Mouse (Mus musculus) left cerebral cortex, adult 2 months (tissue): ENCODE measurements around the gene Isl2. TPM values are rescaled to one million over a fixed set of nuclear protein-coding genes. Genes with fewer than 3 reads are reported as not detected.
A peak's percentile ranks its signal among the peaks of the same experiment; 100 is the strongest.

ENCODE experiments used
- DNase-seq, 2 experiments: peaks; one replicate each; pipeline ENCODE4 v3.0.0; 2021 to 2022; ENCODE audit warnings: low spot score in 2 of 2, mixed read lengths in 1 of 2; ENCODE audit errors: extremely low spot score in 1 of 2
- H3K27ac ChIP-seq: fragments of 200-600 bp; 2 replicates; pipeline ENCODE4 v1.8.1; 2022
- H3K4me3 ChIP-seq: fragments of 200-600 bp; 2 replicates; pipeline ENCODE4 v1.8.1; 2022
- CTCF ChIP-seq: fragments of 200-600 bp; IDR thresholded peaks from 2 replicates; pipeline ENCODE4 v1.8.1; 2022; ENCODE audit warnings: antibody characterized with exemption, mild to moderate bottlenecking, moderate library complexity
- intact Hi-C: fragments of 180-260 bp; cut with DNase I; formaldehyde crosslinking; loops from one replicate; pipeline ENCODE4 v1.15.1; 2025
- long read RNA-seq, 2 experiments: library from polyadenylated mRNA; stranded (forward); transcript quantifications; one replicate each; pipeline ENCODE4 v2.0.0; 2021; ENCODE audit warnings: borderline mapping rate in 2 of 2
- total RNA-seq, 2 experiments: library from RNA; stranded (reverse); gene quantifications; 2 replicates each; pipeline ENCODE4 v1.2.3; 2021

The Isl2 gene
- not detected for total RNA-seq
- long read RNA-seq, experiment 1: 0 reads
- long read RNA-seq, experiment 2: 0 reads

DNA sequence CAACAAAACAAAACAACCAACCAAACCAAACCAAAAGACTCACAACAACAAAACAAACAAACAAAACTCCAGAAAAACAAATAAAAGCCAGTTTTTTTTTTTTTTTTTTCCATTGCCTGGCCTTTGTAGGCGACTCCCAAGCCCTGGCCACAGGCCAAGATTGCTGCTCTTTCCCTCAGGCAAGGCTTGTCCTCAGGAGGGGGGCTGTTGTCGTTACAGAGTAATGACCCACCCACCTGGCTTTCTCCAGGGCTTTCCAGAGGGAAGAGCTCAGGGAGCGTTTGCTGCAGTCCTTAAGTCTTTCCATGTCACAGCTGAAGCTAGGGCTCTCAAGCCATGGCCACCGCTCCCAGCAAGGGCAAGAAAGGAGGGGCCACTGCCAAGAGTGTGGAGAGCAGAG lies at the start of gene Isl2:
Gene Isl2 (plus strand): TSS at position 296 of the 400 bp plus-strand sequence.
- Histone ChIP-seq H3K27ac (no peak within 1 kb of the TSS), H3K4me3 (no peak within 1 kb of the TSS)
- intact Hi-C loops: no loop called here
- no peak for DNase-seq
- TF ChIP-seq CTCF: no peak

DNA sequence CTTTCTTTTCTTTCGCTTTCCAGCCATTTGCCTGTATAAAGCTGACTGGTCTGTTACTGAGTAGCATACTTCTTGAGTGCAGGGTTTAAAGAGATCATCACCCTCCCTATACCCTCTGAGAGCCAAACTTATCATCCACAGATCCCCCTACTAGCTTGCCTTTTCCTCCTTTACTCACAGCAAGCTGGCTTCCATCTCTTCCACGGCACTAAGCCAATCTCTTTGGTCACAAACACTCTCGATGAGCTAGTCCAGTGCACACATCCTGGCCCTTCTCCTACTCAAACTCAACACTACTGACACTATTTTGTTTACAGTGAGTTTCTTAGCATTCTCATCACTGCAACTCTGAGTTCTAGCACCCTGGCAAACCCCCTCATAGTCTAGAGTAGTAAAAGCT lies 30.6 kb upstream of the Isl2 start:
- TF ChIP-seq CTCF: no peak
- no peak overlapping the region for H3K27ac ChIP-seq
- intact Hi-C loops: no loop called here
- no peak for DNase-seq
- no peak overlapping the region for H3K4me3 ChIP-seq

DNA sequence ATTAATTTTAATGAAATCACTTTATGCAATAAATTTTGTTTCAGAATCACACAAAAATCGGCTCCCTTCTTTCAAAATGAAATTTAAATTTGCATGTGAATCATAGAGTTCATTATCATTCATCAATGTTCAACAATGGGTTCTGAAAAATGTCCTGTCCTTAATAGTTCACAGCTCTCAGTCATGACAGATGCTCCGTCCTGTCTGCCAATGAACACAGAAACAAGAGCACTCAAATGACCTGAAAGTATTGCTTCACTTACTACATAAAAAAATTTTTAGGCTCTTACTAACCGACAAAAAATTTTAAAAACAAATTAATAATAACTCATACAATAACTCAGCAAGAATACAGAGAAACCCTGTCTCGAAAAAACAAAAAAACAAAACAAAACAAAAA lies 29.8 kb upstream of the Isl2 start:
- intact Hi-C loops: no loop called here
- Histone ChIP-seq H3K27ac (no peak overlapping the region), H3K4me3 (no peak overlapping the region)
- DNase-seq: no peak
- no peak for TF ChIP-seq CTCF

DNA sequence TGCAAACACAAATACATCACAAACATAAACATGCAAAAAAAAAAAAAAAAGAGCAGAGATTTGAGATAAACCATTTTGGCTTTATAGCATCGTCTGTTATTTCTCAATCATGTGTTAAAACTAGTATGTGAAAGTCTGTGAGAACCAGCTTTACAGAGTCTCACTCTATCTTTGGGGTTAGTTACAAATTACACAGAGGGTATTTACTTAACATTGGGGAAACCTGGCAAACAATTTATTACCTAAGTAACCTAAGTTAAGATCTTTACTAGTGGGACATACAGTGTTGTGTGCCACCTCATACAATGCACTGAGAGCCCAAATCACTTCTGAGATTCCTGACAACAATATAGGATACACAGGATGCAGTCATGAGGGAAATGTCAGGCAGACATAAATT lies 28.7 kb upstream of the Isl2 start:
- Histone ChIP-seq H3K27ac (no peak overlapping the region), H3K4me3 (no peak overlapping the region)
- no peak for TF ChIP-seq CTCF
- intact Hi-C loops: no loop called here
- no peak for DNase-seq

DNA sequence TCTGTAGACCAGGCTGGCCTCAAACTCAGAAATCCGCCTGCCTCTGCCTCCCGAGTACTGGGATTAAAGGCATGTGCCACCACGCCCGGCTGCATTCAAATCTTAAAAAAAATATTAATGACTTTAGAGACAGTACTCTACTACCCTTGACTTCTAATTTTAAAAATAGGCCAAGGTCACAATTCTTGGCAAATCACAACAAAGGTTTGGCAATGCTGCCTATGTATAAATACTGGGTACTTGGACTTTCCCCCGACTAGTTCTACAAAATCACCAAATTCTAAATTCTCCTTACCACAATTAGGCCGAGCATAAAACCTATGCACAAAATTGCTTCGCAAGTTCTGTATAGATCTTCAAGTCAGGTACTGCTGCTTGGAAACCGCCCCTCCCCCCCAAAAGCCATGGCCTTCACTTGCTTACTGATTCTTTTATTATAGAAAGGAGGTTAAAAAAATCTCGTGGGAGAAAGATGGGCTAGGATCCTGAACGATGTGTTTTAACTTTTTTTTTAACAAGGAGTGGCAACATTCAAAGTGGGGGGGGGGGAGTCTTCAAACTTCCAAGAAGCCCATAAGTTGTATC lies 27.7 kb upstream of the Isl2 start:
- no peak overlapping the region for H3K27ac ChIP-seq
- DNase-seq: no peak
- H3K4me3 ChIP-seq: no peak overlapping the region
- intact Hi-C loops: no loop called here
- no peak for TF ChIP-seq CTCF

DNA sequence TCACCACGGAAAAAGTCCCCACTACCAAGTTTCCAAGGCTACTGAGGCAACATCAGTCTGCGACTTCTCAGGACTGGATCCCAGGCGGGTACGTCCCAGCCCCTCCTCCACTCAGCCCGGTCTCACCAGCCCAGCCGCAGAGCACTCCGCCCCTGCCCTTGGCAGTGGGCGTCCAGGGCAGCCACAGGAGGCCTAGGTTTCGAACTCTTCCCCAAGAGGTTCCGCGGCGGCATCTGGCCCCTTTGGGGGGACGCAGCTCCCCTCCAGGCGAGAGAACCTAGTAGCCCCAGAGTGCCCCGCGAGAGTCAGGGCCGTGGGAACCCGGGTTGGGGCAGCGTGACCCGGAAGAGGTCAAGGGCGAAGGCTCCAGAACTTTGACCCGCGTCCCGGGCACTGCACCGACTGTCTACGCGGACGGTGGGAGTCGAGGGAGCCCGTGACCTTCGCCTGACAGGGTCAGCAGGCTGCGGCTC lies 26.9 kb upstream of the Isl2 start:
- Histone ChIP-seq H3K27ac (peak overlapping the region; percentile 93), H3K4me3 (peak overlapping the region; percentile 92)
- intact Hi-C loops: no loop called here
- no peak for TF ChIP-seq CTCF
- DNase-seq: peak in 1 of 2 experiments; percentile 30

DNA sequence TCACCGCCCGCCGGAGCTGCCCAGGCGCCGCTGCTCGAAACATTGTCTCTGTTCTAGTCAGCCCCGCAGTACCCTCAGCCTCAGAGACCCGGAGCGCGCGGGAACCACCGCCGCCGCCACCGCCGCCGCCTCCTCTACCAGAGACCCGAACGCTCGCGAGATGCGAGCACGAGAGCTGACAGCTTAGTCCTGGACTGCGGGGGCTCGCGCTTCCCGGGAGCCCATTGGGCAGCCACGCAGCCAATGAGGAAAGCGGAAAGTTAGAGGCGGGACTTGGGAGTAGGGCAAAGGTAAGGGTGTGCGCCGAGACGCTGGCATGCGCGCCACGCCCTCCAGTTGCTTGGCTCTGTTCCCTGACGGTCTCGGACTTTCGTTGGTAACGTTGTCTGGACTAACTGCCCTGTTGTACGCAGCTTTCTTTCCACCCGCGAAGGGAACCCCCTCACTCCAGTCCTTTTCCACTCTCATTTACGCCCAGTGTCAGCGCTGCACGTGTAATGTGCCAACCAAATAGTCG lies 26.4 kb upstream of the Isl2 start, which contains the start of gene Etfa:
Gene Etfa (minus strand): TSS at position 217 of the 517 bp plus-strand sequence.
- intact Hi-C loops: no loop called here
- TF ChIP-seq CTCF: no peak
- Histone ChIP-seq H3K27ac (peak within 1 kb of the TSS; percentile 93), H3K4me3 (peak within 1 kb of the TSS; percentile 92)
- DNase-seq: peak; percentile 90 to 93

DNA sequence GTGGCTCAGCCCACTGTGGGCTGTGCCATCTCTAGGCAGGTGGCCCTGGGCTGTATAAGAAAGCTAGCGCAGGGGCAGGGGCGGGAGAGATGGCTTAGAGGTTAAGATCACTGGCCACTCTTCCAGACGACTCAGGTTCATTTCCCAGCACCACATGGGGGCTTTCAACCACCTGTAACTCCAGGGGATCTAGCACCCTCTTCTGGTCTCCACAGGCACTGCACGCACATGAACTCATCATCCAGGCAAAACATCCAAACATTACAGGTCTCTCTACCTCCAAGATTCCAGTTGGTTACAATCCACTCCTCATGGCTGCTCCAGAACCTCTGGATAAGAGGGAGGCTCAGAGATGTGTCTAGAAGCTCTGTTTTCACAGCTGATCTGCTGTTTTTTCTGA lies 12.8 kb upstream of the Isl2 start:
- peak; percentile 32 for TF ChIP-seq CTCF
- H3K27ac ChIP-seq: no peak overlapping the region
- intact Hi-C loops: no loop called here
- H3K4me3 ChIP-seq: no peak overlapping the region
- no peak for DNase-seq

DNA sequence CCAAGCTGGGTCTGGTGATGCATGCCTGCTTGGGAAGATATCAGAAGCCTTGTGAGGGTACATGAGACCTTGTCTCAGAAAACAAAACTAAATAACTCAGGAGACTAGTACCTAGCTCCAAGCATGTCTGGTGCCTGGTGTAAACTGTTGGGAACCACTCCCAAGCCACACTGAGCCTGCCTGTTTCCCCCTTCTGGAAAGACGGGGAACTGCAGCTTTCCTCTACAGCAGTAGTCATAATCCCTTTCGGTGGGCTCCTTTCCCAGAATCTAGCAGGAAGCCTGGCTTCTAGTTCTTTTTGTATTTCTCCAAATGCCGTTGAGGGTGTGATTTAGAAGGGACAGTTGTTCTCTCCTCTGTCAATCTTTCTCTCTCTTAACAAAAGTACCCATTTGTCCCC lies 2.6 kb upstream of the Isl2 start:
- Histone ChIP-seq H3K27ac (no peak overlapping the region), H3K4me3 (no peak overlapping the region)
- intact Hi-C loops: loop anchor here (1.0 kb wide), 1 partner anchor 107 kb away; no protein-coding TSS in a partner anchor
- peak; percentile 78 for TF ChIP-seq CTCF
- peak in 1 of 2 experiments; percentile 43 for DNase-seq

DNA sequence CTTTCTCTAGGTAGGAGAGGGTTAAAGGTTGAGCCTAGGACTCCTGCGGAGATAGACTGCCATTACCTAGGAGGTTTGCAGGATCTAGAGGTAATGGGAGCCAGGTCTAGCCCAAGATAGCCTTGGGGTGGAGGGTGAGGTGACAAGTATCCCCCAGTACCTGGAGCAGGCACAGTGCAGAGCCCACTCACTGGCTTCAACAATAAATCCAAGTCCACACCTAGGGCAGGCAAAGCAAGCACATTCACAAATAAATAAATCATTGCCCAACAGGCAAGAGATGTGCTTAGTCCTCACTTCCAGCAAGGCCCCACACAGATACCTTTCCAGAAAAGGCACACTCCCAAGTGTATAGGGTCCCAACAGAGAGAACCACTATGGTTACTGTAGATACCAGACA lies 534 bp downstream of the Isl2 start:
- intact Hi-C loops: no loop called here
- H3K27ac ChIP-seq: no peak overlapping the region
- no peak for DNase-seq

DNA sequence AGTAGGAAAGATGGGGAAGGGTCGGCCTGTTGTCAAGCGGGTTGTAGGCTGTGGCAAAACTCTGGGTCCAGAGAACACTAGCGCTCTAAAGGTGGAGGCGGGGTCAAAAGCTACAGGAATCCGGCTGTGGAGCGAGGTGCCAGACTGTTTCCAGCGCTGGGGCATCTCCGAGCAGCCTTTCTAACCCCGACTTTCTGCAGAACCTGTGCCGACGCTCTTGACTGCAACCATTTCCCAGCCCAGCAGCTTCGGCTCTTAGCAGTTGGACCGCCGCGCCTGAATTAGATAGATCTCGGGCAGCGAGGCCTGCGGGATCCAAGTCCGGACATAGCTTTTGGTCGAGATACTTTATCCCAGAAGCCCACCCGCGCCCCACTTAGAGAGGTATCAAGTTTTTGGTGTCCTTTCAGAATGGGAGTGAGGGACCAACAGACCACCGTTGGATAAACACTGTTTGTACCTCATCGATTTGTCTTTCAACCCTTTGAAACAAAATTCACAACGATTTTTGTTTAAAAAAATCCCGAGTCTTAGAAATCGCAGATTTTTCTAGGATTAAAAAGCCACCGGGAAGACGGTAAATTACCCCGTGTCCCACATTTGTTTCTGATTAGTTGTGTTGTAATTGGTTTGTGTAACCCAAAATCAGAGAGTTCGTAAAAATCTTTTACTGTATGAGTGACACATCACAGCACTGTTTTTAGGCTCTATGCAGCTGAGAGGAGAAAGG lies 1.4 kb downstream of the Isl2 start:
- DNase-seq: no peak
- Histone ChIP-seq H3K27ac (no peak overlapping the region), H3K4me3 (no peak overlapping the region)
- no peak for TF ChIP-seq CTCF
- intact Hi-C loops: loop anchor here (10.0 kb wide), 1 partner anchor 215 kb away; the partner anchor contains the start of genes Nrg4 and Tmem266

More for the DNA sequence above, 534 bp downstream of the Isl2 start:
- no peak for TF ChIP-seq CTCF
- H3K4me3 ChIP-seq: no peak overlapping the region

DNA sequence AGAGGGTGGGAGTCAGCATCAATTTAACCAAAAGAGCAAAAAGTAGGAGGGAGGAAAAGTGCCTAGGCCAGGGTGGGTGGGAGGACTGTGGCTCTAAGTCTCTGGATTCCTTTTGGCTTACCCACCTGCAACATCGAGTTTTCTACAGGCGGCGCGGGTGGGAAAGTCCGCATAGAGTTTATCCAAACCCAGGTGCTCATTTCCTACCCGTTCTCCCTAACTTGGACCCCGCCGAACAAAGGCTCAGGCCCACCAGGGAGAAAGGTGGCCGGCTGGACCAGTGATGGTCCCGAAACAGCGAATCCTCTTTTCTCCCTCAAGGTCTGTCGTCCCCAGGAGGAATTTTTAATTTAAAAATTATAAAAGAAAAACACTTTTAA lies 1.9 kb downstream of the Isl2 start:
- H3K27ac ChIP-seq: no peak overlapping the region
- TF ChIP-seq CTCF: no peak
- DNase-seq: no peak
- intact Hi-C loops: loop anchor here (10.0 kb wide), 1 partner anchor 216 kb away; the partner anchor contains the start of genes Nrg4 and Tmem266
- no peak overlapping the region for H3K4me3 ChIP-seq
